Mouse (Mus musculus) kidney, embryonic 14.5 days (tissue): ENCODE data around the gene Ush2a. TPM values are rescaled to one million over a fixed set of nuclear protein-coding genes. Genes with fewer than 3 reads are reported as not detected.

Experiments
- ATAC-seq: fragments of 200-750 bp; cut with Nextera tagmentation; 2 replicates; pipeline ENCODE4 v1.8.0; 2017; ENCODE audit warnings: moderate number of reproducible peaks, mild to moderate bottlenecking, moderate TSS enrichment, moderate library complexity; ENCODE audit not compliant: low FRiP score, low TSS enrichment
- H3K27ac ChIP-seq: fragments of 300-500 bp; sonication (generic); 2 replicates; pipeline ENCODE4 v1.5.1; 2014; ENCODE audit warnings: low read depth, mild to moderate bottlenecking, low read length, moderate library complexity, mixed read lengths
- H3K27me3 ChIP-seq: fragments of 300-500 bp; sonication (generic); 2 replicates; pipeline ENCODE4 v1.6.1; 2014; ENCODE audit warnings: mild to moderate bottlenecking, low read length; ENCODE audit not compliant: control insufficient read depth, insufficient read depth
- H3K36me3 ChIP-seq: fragments of 300-500 bp; sonication (generic); 2 replicates; pipeline ENCODE4 v1.6.1; 2014; ENCODE audit warnings: low read length, mixed read lengths; ENCODE audit not compliant: control insufficient read depth, insufficient read depth
- H3K4me1 ChIP-seq: fragments of 300-500 bp; sonication (generic); 2 replicates; pipeline ENCODE4 v1.6.1; 2014; ENCODE audit warnings: low read length, mixed read lengths; ENCODE audit not compliant: control insufficient read depth, insufficient read depth
- H3K4me2 ChIP-seq: fragments of 300-500 bp; sonication (generic); replicated peaks from 2 replicates; pipeline ENCODE4 v1.6.1; 2014; ENCODE audit warnings: low read depth, mild to moderate bottlenecking, low read length
- H3K4me3 ChIP-seq: fragments of 300-500 bp; sonication (generic); 2 replicates; pipeline ENCODE4 v1.5.1; 2014; ENCODE audit warnings: mild to moderate bottlenecking, low read length
- H3K9ac ChIP-seq: fragments of 300-500 bp; sonication (generic); 2 replicates; pipeline ENCODE4 v1.6.1; 2014; ENCODE audit warnings: low read depth, mild to moderate bottlenecking, low read length, moderate library complexity
- H3K9me3 ChIP-seq: fragments of 300-500 bp; sonication (generic); 2 replicates; pipeline ENCODE4 v1.6.1; 2016; ENCODE audit warnings: low read length; ENCODE audit not compliant: control insufficient read depth
- WGBS: fragments of 180-500 bp; shearing (Covaris S2); extraction: QIAGEN DNeasy Blood & Tissue Kit; methylation state at CpG from one replicate; pipeline ENCODE4 v1.1.7; 2014; 5-methylcytosine and 5-hydroxymethylcytosine counted together
- polyA plus RNA-seq: library from polyadenylated mRNA; unstranded; fragments of >200 nt; fragmentation: Nextera tagmentation; extraction: Ambion mirVana; gene quantifications from 2 replicates; pipeline ENCODE4 v1.2.1, GENCODE M21; 2014

Gene Ush2a
- polyA plus RNA-seq, 1 experiment from 2014 or later: 0.23 TPM

- WGBS: 32% methylated on average over 11 of the region's 11 CpGs
- no peak overlapping the region for H3K27ac ChIP-seq
- no peaks in the 10 kb centered on the region for H3K27me3 ChIP-seq
- ATAC-seq: no peak
- H3K4me2 ChIP-seq: no peak overlapping the region
- no peaks in the 10 kb centered on the region for H3K4me1 ChIP-seq
- H3K4me3 ChIP-seq: no peak overlapping the region
- no peaks in the 10 kb centered on the region for H3K36me3 ChIP-seq
- H3K9me3 ChIP-seq: no peaks in the 10 kb centered on the region
- no peak overlapping the region for H3K9ac ChIP-seq
Observed at GRCm38 (mm10) chr1:188267127-188267722, 5.4 kb downstream of the Ush2a start.

- 76% methylated on average over 6 of the region's 6 CpGs for WGBS
- H3K9ac ChIP-seq: no peak overlapping the region
- H3K4me3 ChIP-seq: no peak overlapping the region
- H3K4me1 ChIP-seq: no peaks in the 10 kb centered on the region
- ATAC-seq: no peak
- no peaks in the 10 kb centered on the region for H3K27me3 ChIP-seq
- H3K27ac ChIP-seq: no peak overlapping the region
- no peaks in the 10 kb centered on the region for H3K9me3 ChIP-seq
- no peaks in the 10 kb centered on the region for H3K36me3 ChIP-seq
- H3K4me2 ChIP-seq: no peak overlapping the region
Observed at GRCm38 (mm10) chr1:188269071-188269470, 7.2 kb downstream of the Ush2a start.

DNA sequence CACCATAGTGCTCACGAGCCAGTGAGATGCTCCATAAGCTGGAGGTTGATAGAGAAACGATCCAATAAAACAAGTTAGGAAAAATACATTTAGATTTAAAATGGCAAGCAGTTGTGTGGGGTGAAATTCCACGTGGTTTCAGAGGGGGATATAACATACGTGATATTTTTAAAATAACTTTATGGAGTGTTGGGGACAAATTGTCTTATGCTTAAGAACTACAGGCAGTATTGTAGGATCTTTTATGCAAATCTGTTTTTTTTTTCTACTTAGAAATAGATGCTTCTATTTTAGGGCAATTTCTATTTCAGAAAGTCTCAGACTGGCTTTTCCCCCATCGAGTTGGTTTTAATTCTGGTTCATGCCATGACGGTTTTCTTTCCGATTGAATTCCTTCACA lies 51.5 kb downstream of the Ush2a start:
- Histone ChIP-seq H3K36me3 (no peaks in the 10 kb centered on the region), H3K9me3 (no peaks in the 10 kb centered on the region), H3K4me1 (no peaks in the 10 kb centered on the region), H3K4me2 (no peak overlapping the region), H3K27ac (no peak overlapping the region), H3K27me3 (no peaks in the 10 kb centered on the region), H3K9ac (no peak overlapping the region), H3K4me3 (no peak overlapping the region)
- no peak for ATAC-seq
- 88% methylated on average over 7 of the region's 7 CpGs for WGBS

DNA sequence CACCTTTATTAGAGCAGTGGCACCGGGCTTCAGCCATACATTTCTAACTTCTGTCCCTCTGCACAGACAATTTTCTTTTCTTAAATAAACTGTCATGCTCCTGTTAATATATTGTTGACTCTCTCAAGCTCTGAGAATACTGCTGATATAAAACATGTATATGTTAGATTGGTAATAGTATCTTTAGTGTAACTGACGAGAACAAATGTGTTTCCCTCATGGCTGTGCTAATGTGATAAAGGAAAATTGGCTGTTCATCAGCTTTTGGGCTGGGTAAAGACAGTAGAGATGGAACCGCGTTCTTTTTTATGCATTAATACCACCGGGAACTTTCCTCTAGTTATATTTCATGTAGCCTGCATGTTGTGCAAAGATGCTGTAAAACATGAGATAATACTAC lies 54.8 kb downstream of the Ush2a start:
- no peaks in the 10 kb centered on the region for H3K36me3 ChIP-seq
- no peak for ATAC-seq
- 89% methylated on average over 5 of the region's 5 CpGs for WGBS
- no peaks in the 10 kb centered on the region for H3K9me3 ChIP-seq
- H3K9ac ChIP-seq: no peak overlapping the region
- no peak overlapping the region for H3K4me2 ChIP-seq
- no peaks in the 10 kb centered on the region for H3K4me1 ChIP-seq
- H3K27ac ChIP-seq: no peak overlapping the region
- H3K4me3 ChIP-seq: no peak overlapping the region
- H3K27me3 ChIP-seq: no peaks in the 10 kb centered on the region

DNA sequence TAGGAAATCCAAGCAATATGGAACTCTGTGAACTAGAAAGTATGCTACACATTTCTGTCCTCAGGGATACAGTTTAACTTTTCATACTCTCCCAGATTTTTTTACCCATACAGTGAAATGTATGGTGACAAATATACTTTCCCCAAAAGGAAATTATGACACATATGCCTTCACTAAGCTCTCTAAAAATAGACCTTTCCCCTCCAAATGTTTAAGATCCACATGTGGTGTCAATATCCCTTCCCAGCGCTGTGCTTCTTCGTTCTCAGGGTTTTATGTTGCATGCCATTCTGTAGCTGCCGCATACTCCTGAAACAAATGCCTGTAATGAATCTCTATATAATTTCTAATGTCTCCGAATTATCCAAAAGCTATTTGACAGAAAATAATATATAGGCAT lies 58.4 kb downstream of the Ush2a start:
- Histone ChIP-seq H3K27me3 (no peaks in the 10 kb centered on the region), H3K36me3 (no peaks in the 10 kb centered on the region), H3K27ac (no peak overlapping the region), H3K4me2 (no peak overlapping the region), H3K9me3 (no peaks in the 10 kb centered on the region), H3K4me1 (no peaks in the 10 kb centered on the region), H3K9ac (no peak overlapping the region), H3K4me3 (no peak overlapping the region)
- WGBS: 68% methylated on average over 4 of the region's 4 CpGs
- no peak for ATAC-seq

DNA sequence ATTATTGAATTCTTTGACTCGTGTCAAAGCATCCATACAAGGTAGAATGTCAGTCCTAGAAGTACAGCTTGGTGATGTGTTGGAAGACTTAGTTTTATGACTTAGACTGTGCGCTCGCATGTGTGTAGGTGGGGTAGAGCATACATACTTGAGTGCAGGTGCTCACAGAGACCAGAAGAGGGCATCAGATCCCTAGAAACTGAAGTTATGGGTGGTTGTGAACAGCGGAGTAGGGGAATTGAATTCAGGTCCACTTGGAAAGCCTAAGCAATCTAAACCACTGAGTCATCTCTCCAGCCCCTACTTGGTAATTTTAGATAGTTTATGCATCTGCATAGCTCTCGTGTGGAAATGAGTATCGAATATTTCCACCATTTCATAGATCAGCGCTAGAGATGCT lies 59.7 kb downstream of the Ush2a start:
- no peak overlapping the region for H3K9ac ChIP-seq
- ATAC-seq: no peak
- H3K9me3 ChIP-seq: no peaks in the 10 kb centered on the region
- H3K27ac ChIP-seq: no peak overlapping the region
- WGBS: 82% methylated on average over 7 of the region's 7 CpGs
- no peaks in the 10 kb centered on the region for H3K4me1 ChIP-seq
- H3K4me3 ChIP-seq: no peak overlapping the region
- H3K4me2 ChIP-seq: no peak overlapping the region
- H3K36me3 ChIP-seq: no peaks in the 10 kb centered on the region
- no peaks in the 10 kb centered on the region for H3K27me3 ChIP-seq

DNA sequence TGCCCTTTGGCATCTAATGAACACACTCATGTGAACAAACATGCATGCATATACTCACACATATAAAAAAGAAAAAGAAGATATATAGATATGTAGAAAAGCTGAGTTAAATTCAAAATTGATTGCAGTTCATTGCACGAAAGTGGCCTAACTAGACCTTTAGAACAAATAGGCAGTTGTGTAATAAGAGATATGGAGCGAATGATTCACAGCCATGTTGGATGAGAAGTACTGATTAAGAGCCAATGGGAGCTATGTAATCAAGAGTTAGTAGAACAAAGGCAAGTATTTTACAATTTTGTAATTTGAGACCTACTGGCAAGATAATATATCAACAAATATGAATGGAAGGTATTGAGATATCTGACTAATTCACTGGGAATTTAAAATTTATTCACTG lies 68.6 kb downstream of the Ush2a start:
- Histone ChIP-seq H3K27me3 (no peaks in the 10 kb centered on the region), H3K9me3 (no peaks in the 10 kb centered on the region), H3K4me2 (no peak overlapping the region), H3K36me3 (no peaks in the 10 kb centered on the region), H3K9ac (no peak overlapping the region), H3K4me1 (no peaks in the 10 kb centered on the region), H3K27ac (no peak overlapping the region), H3K4me3 (no peak overlapping the region)
- no peak for ATAC-seq
- 84% methylated on average over 2 of the region's 2 CpGs for WGBS

- no peak overlapping the region for H3K9ac ChIP-seq
- H3K36me3 ChIP-seq: no peaks in the 10 kb centered on the region
- H3K4me3 ChIP-seq: no peak overlapping the region
- WGBS: 85% methylated on average over 2 of the region's 2 CpGs
- H3K27ac ChIP-seq: no peak overlapping the region
- no peak for ATAC-seq
- no peaks in the 10 kb centered on the region for H3K27me3 ChIP-seq
- no peaks in the 10 kb centered on the region for H3K9me3 ChIP-seq
- no peaks in the 10 kb centered on the region for H3K4me1 ChIP-seq
- H3K4me2 ChIP-seq: no peak overlapping the region
Observed at GRCm38 (mm10) chr1:188333936-188334335, 72.1 kb downstream of the Ush2a start.

DNA sequence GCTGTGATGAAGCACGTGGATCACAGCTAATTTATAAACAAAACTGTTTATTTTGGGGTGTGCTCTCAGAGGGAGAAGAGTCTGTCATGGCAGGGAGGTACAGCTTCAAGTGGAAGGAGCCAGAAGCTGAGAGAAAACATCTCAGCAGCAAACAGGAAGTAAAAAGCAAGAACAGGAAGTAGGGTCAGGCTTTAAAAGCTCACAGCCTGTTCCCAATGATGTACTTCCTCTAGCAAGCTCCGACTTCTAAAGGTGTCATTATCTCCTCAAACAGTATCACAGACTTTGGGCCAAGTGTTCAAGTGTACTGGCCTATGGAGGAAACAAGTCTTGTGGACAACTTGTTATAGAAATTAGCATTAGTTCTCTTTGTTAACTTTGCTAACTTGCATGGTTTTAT lies 85.9 kb downstream of the Ush2a start:
- Histone ChIP-seq H3K9ac (no peak overlapping the region), H3K4me3 (no peak overlapping the region)
- WGBS: 62% methylated on average over 2 of the region's 2 CpGs

More for the DNA sequence above, 85.9 kb downstream of the Ush2a start:
- no peak overlapping the region for H3K27ac ChIP-seq
- no peaks in the 10 kb centered on the region for H3K9me3 ChIP-seq
- H3K4me1 ChIP-seq: no peaks in the 10 kb centered on the region
- no peaks in the 10 kb centered on the region for H3K36me3 ChIP-seq
- no peaks in the 10 kb centered on the region for H3K27me3 ChIP-seq
- ATAC-seq: no peak
- H3K4me2 ChIP-seq: no peak overlapping the region
